Mouse (Mus musculus) thymus, postnatal 25 days (tissue): Measurements from ENCODE around the gene Gm12185.
A peak's percentile ranks its signal among the peaks of the same experiment; 100 is the strongest.
"Not testable (repeated sequence)": the region's sequence is repeated elsewhere in the genome, so short reads cannot be mapped to it uniquely, and the experiment has no call there.

Experiments
- DNase-seq: peaks from one replicate; pipeline ENCODE4 v3.0.0; 2022

Gene Gm12185

DNA sequence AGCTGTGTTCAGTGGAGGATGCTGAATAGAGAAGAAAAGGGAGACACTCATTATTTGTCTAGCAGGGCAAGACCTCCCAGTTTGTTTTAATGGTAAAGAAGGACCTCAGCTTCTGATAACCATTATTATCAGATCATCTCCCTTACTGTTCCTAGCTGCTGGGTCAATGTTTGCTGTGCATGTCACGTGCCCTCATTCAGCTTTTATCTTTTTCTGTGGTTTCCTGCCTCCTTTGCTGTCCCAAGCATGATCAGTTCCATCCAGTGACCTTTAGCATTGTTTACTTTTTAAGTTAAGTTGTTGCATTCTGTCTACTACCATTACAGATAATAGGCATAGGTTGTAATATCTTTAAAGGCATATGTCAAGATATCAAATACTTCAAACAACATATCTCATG, 83.6 kb downstream of the Gm12185 start:
- DNase-seq = no peak

DNA sequence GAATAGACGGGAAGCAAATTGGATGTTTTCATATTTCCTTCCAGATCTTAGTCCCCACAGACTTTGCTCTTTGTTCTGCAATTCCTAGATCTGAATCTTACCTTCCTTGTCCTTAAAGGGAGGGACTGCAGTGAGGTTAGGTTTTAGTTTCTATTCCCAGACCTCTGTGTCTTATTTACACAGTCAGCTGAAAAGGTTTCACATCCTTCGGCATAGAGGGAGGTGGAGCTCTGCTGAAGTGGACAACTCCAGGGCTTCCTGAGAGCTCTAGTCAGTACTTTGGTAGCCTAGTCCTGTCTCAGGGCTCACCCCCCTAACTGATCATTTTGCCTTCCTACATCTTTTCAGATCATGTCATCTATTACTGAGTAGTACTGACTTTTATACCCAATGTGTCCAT, 90.0 kb downstream of the Gm12185 start, which contains the start of gene Gm5431:
Gene Gm5431, minus strand, starts transcription at position 194 of the 400 bp plus-strand sequence.
- no peak for DNase-seq

DNA sequence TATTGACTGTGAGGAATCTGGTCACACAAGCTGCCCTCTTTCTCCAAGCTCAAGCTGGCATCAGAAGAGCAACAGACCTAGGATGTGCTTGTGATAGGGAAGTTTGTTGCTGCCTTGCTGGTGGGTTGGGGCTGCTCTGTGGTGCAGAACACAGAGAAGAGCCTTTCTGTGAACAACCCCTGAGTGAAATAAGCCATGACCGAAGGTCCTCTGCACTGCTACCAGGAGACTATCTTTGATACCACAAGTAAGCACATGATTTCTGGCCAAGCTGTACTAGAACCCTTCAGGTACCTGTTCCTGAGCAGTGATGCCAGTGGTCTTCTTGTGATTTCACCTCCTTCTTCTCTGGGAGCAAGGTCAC, 90.5 kb downstream of the Gm12185 start:
- not testable (repeated sequence) for DNase-seq

DNA sequence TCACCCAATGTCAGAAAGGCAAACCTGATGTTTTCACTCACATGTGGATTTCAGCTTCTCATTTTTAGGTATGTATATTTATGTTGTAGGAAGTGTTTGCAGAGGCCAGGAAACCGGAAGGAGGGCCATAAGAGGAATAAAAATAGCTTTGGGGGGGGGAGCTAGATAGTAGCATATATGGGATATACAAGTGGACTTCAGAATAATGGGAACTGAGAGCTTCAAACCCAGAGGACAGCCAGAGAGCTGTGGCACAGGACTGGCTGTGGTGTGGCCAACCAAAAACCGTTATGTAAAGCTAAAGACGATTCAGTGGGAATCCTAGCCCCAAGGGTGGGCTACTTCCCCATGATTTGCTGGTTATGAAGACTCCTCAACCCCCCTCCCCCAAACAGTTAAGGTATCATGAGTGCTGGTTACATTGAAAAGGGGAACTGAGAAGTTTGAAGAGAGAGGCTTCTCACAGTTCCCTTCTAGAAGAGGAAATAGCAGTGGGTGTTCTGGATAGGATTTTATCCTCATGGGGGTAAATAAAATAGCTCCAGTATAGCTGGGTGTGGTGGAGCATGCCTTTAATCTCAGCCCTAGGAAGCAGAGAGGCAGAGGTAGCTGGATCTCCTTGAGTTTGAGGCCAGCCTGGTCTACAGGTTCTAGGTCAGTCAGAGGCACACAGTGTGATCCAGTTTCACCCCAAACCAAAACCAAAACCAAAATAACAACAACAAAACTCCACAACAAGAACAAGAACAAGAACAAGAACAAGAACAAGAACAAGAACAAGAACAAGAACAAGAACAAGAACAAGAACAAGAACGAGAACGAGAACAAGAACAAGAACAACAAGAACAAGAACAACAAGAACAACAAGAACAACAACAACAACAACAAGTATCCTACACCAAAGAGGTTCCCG, 91.1 kb downstream of the Gm12185 start:
- not testable (repeated sequence) for DNase-seq

DNA sequence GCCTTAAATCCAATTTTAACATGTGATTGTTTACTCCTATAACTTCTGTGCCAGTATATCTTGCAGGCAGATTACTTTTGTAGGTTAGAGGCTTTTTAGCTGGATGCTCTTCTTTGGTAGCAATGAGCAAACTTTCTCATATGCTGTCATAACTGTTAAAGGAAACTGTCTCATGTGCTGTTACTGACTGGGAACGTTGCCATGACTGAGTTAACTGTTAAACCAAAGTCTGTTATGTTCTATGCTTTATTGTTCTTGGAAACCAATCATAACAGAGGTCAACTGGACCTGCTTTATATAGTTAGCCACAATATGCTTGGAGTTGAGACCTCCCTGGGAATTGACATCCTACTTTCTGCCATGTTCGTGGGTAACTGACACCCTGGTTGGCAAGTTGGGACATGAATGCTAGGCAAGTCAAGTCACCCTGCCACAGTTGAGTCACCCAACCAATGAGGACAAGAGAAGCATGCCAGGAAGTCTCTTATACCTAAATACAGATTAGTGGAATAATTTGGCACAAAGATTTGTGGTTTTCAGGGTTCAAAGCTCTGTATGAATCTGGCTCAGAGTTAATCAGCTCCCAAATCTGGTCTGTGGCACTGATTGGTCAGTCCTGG, 93.1 kb downstream of the Gm12185 start:
- DNase-seq = no peak

DNA sequence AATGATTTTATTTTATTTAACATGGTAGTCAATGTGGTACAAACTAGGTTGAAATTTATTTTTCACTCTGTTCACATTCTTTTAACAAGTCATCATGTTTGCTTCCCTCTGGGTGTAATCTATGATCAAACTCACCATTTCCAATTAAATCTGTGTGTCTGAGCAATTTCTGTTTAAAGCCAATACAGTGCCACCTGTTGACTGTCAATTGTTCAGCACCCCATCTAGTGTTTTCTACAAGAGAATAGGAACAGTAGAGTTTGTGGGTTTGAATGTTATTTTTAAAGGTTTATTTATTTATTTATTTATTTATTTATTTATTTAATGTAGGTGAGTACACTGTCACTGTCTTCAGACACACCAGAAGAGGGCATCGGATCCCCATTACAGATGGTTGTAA, 115.3 kb downstream of the Gm12185 start:
- no peak for DNase-seq

DNA sequence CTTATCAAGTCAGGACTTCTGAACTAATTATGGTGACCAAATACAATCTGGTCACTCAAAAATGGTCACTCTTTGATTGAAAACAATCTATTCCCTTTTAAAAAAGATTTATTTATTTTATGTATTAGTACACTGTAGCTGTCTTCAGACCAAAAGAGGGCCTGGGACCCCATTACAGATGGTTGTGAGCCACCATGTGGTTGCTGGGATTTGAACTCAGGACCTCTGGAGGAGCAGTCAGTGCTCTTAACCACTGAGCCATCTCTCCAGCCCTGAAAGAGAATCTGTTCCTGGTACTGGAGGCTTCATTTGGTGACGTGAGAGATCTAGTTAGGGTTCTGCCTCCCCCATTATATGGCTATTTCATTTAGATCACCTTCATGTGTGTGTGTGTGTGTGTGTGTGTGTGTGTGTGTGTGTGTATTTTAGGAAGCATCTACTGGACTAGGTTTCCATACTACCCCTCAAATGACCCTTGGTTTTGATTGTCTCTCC, 116.6 kb downstream of the Gm12185 start:
- DNase-seq = not testable (repeated sequence)

DNA sequence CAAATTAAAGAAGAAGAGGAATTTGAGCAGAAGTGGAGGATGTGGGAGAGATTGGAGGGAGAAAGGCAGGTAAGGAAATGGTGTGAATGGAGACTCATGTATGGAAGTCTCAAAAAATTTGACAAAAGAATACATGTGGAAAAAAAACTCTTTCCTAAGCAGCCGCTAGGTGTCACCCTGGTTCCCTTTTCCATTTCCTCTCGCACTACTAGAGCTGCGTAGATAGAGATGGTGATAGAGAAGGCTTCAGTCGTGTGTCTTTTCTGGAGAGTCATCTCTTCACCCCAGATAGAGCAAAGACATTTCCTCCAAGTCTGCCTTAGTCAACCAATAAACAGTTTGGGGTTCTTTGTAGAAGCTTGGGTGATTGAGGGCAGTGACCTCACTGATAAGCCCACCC, 117.6 kb downstream of the Gm12185 start:
- peak; percentile 76 for DNase-seq

DNA sequence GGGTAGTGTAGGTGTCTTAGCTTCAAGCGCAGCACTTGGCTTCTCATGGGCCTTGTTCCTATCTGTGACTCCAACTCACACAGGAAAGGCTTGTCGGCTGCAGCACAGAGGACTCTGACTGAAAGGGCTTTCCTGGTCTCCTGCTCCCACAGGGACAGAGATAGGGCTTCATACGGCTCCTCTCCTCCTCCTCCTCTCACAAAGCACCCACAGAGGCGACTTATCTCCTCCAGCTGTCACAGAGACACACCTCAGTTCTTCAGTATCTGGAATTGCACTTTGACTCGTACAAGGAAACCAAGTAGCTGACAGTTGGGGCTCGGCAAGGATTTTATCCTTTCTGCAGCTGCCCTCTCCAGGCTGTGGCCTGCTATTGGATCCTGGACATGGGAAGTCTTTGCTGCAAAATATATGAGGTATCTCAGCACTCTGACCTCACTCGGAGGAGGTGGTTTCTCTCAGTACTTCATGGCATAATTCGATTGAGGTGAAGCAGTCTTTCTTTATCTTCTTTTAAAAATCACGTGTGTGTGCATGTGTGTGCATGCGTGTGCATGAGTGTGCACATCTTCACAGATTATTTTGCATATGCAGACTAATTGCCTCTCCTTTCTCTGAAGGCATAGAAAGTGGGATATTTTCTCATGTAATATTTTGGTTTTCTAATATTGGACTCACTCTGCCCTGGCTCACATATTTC, 118.3 kb downstream of the Gm12185 start:
- no peak for DNase-seq

DNA sequence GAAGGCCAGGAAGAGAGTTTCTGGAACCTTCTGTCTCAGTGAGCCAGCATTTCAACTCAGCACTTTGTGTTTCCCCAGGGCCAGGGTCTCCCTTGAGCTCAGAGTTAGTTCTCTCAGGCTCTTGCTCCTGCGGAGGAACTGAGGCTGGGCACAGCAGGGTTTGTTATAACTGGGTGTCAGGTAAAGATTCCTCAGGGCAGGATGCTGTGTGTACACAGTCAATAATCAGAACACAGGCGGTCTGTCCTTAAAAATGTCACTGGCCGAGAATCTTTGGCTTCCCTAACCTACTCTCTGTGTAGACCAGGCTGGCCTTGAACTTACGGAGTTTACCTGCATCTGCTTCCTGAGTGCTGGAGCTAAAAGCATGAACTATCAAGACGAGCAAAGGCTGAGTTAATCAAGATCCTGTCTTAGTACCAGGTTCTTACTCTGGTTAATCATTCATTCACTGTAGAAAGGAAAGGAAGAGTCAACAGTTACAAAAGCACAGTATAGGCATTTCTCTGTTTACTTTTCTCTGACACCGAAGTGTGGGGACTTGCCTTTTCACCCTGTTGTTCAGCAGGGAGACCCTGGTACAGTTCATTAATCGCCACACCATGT, 119.2 kb downstream of the Gm12185 start:
- DNase-seq = no peak

DNA sequence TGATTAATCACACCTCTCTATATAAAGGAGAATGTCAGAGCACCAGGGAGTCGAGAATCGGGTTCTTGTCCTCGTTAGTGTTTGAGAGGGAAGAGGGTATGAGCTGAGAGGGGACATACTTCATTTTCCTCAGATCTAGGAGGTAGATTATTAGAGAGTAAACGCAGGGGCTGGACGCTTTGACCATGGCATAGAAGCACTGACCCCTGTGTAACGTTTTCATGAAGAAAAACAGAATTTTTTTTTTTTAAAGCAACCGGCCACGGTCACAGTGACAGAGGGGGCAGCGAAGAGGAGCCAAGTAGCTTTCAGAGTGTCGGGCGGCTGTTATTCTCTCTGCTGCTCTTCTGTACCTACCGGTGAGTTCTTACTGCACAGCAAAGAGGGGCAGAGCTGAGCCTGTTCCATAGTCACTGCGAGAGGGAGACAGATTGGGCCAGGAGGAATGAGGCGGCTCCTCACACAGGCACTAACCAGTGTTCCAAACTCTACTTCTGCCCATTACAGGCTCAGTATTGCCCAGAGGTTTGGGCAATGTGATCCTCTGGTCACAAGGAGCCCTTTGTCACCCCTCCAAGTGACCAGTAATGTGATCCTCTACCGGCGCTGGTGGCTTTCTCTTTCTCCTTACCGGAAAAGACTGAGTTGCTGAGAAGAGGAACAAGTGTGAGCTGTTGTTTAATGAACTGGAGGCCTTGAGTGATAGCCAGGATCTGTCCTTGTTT, 120.0 kb downstream of the Gm12185 start:
- DNase-seq = peak; percentile 57

DNA sequence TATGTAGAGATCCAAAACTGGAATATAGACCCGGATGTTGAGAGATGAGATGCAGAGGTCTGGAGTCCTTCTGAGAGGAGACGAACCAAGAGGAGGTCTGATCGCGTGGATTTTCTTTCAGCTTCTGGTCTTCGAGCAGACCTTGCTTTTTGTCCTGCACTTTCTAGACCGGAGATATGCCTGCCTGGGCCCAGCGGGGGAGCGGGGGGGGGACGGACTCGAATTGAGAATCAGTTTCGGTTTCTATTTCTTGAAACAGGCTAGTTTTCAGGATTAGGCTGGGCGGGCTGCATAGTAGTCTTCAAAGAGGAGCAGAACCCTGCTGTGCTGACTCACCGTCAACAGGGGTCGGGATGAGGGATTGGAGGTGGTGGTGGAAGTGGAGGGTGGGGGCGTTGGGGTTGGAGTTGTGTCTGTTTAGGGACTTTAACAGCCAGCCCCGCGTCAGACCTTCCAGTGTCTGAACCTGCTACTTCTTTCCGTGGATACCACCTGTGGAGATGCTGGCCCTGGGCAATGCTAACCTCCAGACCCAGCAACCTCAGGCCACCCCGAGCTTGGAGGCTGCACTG, 120.7 kb downstream of the Gm12185 start, which contains the start of gene Irgm1:
Gene Irgm1, minus strand, starts transcription at position 483 of the 572 bp plus-strand sequence.
- peak; percentile 77 for DNase-seq

DNA sequence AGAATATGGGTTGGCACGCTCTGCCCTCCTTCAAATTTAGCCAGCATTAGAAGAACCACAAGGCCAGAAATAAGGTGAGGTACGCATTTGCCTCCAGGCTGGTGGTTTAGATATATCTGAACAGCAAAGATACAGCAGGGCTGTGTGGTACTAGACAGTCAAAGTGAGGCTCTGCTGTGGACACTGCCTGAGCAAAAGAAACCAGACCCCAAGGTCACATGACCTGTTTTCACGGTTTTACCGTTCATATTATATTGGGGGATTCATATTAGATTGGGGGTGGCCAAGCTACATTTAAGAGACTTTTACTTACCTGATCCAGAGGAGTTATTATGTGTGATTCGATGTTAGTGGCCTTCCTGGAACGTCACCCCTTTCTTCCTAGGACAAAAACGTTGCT, 121.2 kb downstream of the Gm12185 start:
- no peak for DNase-seq

DNA sequence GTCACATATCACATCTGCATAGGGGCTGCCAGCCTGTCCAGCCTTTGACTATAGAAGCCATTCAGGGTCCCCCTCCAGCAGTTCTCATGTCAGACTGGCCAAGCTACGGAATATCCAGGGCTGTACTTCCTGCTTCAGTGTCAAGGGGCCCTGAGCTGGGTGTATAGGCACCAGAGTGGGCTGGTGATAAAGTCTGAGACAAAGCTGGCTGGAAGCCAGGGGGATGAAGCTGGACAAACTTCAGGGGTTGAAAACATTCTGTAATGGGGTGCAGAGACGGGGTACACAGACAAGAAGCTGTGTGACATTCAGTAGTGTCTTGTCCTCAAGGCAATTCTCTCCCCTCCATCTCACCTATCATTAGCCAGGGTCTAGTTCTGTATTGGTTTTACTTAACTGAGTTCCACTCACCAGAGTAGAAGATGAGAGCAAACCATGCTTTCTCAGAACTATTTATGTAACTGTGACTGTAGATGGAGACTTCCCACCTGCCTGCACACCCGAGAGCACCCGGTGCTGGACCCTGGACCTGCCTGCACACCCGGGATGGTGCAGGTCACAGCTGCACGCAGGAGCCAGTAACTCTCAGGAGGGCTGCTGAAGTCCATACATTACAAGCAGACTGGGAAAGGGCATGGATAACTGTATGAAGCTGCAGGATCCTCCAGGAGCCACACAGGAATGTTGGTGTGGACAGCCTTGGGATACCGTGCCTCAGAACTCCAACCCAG, 122.5 kb downstream of the Gm12185 start:
- no peak for DNase-seq

DNA sequence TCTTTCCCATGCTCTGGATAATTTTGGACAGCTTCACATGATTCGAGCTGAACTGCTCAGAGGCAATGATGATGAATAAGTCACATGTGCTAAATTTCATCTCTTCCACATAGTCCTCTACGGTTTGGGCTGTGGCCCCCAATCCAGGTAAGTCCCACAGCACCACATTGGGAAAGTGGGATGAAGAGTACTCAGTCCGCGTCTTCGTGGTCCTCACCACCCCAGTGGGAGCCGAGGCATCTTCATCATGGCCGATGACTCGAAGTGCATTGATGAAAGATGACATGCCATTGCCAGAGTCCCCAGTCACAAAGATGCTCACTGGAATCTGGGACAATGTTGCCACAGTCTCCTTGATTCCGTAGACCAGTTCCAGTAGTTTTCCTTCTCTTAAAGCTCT, 125.5 kb downstream of the Gm12185 start:
- DNase-seq = no peak

DNA sequence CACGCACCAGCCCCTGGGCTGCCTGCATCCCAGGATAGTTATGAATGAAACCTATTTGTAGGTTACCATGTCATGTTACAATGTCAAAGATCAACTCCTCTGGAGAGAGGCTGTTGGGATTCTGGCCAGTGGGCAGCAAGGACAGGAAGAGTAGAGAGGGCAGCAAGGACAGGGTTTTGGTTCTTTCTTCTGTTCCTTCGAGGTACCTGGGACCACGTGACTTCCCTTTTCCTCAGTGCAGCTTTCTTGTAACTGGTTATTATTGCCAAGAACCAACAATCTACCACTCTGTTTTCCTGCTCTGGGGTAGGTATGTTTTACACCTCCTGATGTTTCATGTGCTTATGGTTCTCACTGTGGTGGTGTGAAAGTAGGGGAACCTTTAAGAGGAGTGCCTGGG, 128.2 kb downstream of the Gm12185 start:
- no peak for DNase-seq

DNA sequence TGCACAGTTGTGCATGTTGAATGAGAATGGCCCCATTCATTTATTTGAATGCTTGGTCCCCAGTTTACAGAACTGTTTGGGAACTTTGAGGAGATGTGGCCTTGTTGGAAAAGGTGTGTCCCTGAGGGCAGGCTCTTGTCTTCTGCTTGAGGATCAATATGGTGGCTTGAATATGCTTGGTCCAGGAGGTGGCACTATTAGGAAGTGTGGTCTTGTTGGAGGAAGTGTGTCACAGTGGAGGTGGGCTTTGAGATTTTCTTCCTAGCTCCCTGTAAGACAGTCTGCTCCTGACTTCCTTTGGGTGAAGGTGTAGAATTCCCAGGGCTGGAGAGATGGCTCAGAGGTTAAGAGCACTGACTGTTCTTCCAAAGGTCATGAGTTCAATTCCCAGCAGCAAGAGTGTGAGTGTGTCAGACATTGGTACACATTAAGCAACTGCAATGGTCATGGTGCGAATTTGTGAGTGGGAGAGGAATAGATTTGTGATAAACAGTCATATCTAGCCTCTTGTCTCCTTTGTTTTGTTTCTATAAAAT, 129.2 kb downstream of the Gm12185 start:
- DNase-seq = no peak

DNA sequence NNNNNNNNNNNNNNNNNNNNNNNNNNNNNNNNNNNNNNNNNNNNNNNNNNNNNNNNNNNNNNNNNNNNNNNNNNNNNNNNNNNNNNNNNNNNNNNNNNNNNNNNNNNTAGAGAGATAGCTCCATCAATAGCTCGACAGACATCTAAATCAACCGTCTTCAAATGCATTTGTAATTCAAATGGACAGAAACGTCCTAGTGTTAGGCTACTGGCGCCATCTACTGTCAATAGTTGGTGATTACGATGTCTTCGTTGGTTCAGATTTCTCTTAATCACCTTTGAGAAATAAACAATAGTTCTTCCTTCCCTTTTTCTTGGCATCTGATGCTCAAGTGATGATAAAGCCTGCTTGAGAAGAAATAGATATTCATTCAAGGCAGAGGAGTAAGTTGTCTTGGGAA, 133.0 kb downstream of the Gm12185 start:
- peak; percentile 51 for DNase-seq
